Mouse (Mus musculus): Measurements from ENCODE around the gene Ccdc172.

Ccdc172 gene

DNA sequence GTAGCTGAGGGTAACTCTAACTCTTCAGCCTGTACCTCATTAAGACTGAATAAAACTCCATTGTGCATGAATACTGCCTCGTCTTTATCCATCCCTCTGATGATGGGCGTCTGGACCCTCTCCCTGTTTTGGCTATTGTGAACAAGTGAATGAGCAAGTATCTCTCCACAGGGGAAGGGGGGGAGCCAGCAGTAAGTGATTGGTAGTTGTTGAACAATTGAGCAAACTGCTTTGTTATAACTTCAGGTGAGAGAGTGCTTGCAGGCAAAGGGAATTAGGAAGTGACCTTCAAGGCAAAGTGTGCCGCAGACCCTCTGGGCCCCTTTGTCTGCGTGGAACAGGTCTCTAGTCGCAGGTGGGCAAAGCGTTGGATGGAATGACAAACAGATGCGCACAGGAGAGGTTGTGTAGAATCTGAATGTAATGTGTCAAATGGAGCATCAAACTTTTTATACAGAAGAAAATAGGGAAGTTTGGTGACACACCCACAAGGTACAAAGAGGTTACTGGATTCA is 50.6 kb downstream of the Ccdc172 start:
- DNase-seq (ENCODE audit: extremely low read depth, low read depth, low spot score) = no peak

- DNase-seq (ENCODE audit: extremely low read depth, low read depth, low spot score) = no peak
Measured at GRCm38 (mm10) chr19:58571566-58571965, 59.8 kb downstream of the Ccdc172 start.

DNA sequence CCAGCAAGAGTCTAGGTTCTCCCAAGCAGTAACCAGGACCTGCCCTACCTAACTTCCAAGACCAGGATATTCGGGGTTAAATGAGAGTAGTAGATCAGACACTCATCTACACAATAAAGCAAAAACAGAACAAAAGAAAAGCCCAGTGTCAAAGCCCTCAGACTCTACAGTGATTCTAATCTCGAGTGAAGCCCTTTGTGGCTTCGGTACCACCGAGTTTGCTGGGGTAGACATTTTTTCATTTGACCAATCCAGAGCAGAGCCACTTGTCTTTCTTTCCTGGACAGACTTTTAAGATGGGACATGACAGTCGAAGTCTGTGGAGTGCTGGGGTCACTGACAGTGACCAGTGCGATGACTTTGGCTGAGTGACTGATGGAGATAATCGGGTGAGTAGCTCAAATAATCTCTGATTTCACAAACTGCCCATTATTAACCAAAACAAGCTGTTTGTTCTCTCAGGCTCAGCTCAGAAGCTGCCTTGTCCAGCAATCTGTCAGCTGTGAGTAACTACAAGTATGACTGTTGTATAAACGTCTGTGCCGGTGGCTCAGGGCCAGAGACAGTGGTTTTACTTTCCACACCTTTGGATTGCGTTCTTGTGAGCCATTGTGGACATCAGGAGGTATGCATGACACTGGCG is 60.8 kb downstream of the Ccdc172 start:
- DNase-seq (ENCODE audit: extremely low read depth, low read depth, low spot score) = no peak

GRCm38 (mm10) chr19:58573072-58573438 is 61.3 kb downstream of the Ccdc172 start:
- DNase-seq (ENCODE audit: extremely low read depth, low read depth, low spot score) = no peak

DNA sequence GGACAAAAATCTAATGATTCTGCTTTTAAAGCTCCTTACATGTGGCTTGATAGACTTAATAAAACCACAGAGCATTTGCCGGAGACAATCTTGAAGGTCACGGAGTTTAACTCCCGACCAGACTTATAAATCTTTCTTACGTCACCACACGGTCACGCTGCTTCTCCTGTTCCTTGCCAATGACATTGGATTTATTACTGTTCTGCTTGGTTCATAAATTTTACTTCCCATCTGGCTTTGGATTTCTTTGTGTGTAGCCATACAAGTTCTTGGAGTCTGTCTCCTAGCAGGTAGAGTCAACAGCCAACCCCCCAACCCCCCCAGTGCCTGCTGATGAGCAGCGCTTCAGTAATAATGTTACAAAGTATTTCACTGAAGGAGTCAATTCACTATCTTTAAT is 70.2 kb downstream of the Ccdc172 start:
- no peak for DNase-seq (ENCODE audit: extremely low read depth, low read depth, low spot score)

DNA sequence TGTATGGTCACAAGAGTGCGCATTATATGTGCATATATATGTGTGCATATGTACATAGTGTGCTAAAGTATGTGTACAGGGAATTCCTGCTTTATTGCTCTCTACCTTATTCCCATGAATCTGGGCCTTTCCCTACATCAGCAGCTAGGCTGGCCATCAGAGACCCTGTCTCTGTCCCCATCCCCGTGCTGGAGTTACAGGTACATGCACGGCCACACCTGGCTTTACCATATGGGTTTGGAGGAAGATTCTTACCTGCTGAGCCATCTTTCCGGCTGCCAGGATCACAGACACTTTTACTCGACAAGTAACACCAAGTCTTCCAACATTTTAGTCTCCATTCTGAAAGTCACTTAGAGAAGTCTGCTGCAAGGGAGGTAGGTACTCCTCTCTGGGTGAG is 71.2 kb downstream of the Ccdc172 start:
- no peak for DNase-seq (ENCODE audit: extremely low read depth, low read depth, low spot score)

DNA sequence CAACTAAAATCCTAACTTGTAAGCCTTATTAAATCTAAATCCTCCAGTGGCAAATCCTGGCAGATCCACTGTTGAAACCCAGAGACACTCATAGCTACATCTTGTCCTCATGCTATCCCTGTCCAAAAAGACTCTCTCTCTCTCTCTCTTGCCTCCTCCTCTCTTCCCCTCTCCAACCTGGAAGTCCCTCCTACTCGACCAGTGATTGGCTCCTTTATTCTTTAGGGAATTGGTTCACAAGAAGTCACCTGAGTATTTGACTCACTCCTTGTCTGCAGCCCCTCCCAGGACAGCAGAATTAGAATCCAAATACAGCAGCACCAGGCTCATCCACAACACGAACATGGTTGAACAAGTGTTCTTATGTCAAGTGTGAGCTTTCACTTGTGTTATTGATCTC is 74.3 kb downstream of the Ccdc172 start:
- no peak for DNase-seq (ENCODE audit: extremely low read depth, low read depth, low spot score)

DNA sequence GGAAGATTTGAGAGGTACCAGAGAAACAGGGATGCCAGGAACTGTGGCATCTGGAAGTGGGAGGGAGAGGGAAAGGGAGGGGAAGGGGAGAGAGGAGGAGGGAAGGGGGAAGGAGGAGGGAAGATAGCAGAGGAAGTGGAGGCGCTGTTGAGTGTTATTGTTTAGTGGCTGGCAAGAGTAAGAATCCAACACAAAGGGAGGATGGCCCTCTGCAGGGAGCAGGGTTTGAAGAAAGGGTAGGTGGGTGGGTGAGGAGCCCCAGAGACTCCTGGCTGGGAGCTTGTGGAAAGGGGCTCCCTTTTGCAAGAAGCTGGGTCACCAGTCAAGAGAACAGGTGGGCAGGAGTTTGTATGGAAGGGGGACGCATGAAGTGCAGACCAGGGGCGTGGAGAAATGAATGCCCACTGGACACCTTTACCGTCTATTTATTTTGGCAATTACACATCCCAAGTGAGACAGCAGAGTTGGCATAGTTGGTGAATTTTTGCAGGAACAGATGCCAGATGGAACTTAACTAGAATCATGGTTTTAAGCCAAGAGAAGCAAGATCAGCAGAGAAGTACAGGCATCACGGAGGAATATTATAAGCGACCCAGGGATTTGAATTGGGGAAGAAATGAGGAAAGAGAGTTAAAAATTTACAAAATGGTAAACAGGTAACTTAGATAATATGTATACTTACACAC is 78.6 kb downstream of the Ccdc172 start:
- DNase-seq (ENCODE audit: extremely low read depth, low read depth, low spot score) = no peak

GRCm38 (mm10) chr19:58600381-58600780 is 88.6 kb downstream of the Ccdc172 start:
- DNase-seq (ENCODE audit: extremely low read depth, low read depth, low spot score) = no peak

All from fat pad, adult 2 months (tissue).